Mouse (Mus musculus) thymus, postnatal 25 days (tissue): ENCODE results near the gene Cdk4.

Experiments used
- DNase-seq: peaks from one replicate; pipeline ENCODE4 v3.0.0; 2022

Cdk4 gene

GRCm38 (mm10) chr10:127101151-127101550 is 37.8 kb downstream of the Cdk4 start:
- no peak for DNase-seq

DNA sequence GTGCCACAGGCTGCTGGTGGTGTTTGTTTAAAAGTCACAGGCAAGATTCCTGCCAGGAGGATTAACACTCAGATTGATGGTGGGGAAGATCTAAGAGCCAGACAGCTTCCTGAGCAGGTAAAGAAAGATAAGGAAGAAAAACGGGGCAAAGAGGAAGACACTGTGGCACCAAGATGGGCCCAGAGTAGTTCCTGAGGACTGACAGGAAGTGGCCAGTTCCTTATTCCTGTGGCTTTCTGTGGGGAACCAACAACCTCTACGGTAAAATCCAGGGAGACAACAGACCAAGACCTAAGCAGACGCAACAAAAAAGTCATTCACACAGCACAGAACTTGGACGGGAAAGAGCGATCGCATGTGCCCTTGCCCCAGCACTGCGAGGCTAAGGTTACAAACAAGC is 40.3 kb downstream of the Cdk4 start:
- no peak for DNase-seq

GRCm38 (mm10) chr10:127107563-127108261 is 44.4 kb downstream of the Cdk4 start:
- peak; percentile 61 for DNase-seq

GRCm38 (mm10) chr10:127108262-127108583 is 44.9 kb downstream of the Cdk4 start:
- DNase-seq: no peak

GRCm38 (mm10) chr10:127111001-127111887 is 47.9 kb downstream of the Cdk4 start:
- no peak for DNase-seq

DNA sequence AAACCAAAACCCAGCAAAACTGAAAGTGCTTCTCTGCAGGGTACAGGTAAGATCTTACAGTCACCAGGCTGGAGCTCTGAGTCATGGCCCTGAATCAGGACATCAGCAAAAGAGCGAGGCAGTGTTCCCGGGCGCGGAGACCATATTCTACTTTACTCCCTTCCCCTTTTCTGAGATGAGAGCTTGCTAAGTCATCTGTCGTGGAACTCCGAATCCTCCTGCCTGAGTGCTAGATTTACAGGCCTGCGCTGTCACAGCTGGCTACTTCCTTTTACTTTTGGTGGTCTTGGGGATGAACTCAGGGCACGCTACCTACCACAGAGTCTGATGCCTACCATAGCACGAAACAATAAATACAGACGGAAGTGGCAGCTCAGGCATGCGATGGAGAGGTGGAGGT is 51.1 kb downstream of the Cdk4 start:
- DNase-seq: no peak

- DNase-seq: no peak
Measured at GRCm38 (mm10) chr10:127115068-127115467, 51.7 kb downstream of the Cdk4 start.
